Mouse (Mus musculus) left cerebral cortex, adult 8-10 months (tissue): ENCODE data around the gene Pitpnm2. TPM values are rescaled to one million over a fixed set of nuclear protein-coding genes. Genes with fewer than 3 reads are reported as not detected.

Experiments used
- DNase-seq, 2 experiments: peaks; one replicate each; pipeline ENCODE4 v3.0.0; 2022; ENCODE audit warnings: low spot score in 2 of 2
- total RNA-seq, 4 experiments: library from RNA; stranded (reverse); gene quantifications; 2 replicates each; pipeline ENCODE4 v1.2.4; 2022

Gene Pitpnm2
- total RNA-seq, 4 experiments from 2014 or later = 235 to 257 (median 249) TPM

- no peak for DNase-seq
These were observed 1.5 kb downstream of the Pitpnm2 start for GRCm38 (mm10) chr5:124247986-124248626.

GRCm38 (mm10) chr5:124247296-124247695 lies 2.3 kb downstream of the Pitpnm2 start:
- DNase-seq = no peak

- DNase-seq = no peak
These were observed 4.7 kb downstream of the Pitpnm2 start for GRCm38 (mm10) chr5:124244885-124245284.

GRCm38 (mm10) chr5:124244449-124244848 lies 5.1 kb downstream of the Pitpnm2 start:
- no peak for DNase-seq

- no peak for DNase-seq
These were observed 6.2 kb downstream of the Pitpnm2 start for GRCm38 (mm10) chr5:124243236-124243901.

- DNase-seq = no peak
These were observed 7.7 kb downstream of the Pitpnm2 start for GRCm38 (mm10) chr5:124241686-124242444.

- no peak for DNase-seq
These were observed 8.5 kb downstream of the Pitpnm2 start for GRCm38 (mm10) chr5:124240841-124241685.

GRCm38 (mm10) chr5:124236180-124236579 lies 13.4 kb downstream of the Pitpnm2 start:
- no peak for DNase-seq

- no peak for DNase-seq
These were observed 14.8 kb downstream of the Pitpnm2 start for GRCm38 (mm10) chr5:124234778-124235177.

GRCm38 (mm10) chr5:124233874-124234661 lies 15.5 kb downstream of the Pitpnm2 start:
- no peak for DNase-seq

GRCm38 (mm10) chr5:124233144-124233465 lies 16.5 kb downstream of the Pitpnm2 start:
- no peak for DNase-seq

- DNase-seq = no peak
These were observed 17.0 kb downstream of the Pitpnm2 start for GRCm38 (mm10) chr5:124232360-124233143.

GRCm38 (mm10) chr5:124230461-124230860 lies 19.1 kb downstream of the Pitpnm2 start:
- no peak for DNase-seq

GRCm38 (mm10) chr5:124227193-124227592 lies 22.4 kb downstream of the Pitpnm2 start:
- no peak for DNase-seq

- DNase-seq = no peak
These were observed 23.1 kb downstream of the Pitpnm2 start for GRCm38 (mm10) chr5:124226494-124226893.

- no peak for DNase-seq
These were observed 23.7 kb downstream of the Pitpnm2 start for GRCm38 (mm10) chr5:124225891-124226290.

- no peak for DNase-seq
These were observed 25.1 kb downstream of the Pitpnm2 start for GRCm38 (mm10) chr5:124224321-124225092.

GRCm38 (mm10) chr5:124223574-124223973 lies 26.0 kb downstream of the Pitpnm2 start:
- DNase-seq = no peak

- no peak for DNase-seq
These were observed 26.9 kb downstream of the Pitpnm2 start for GRCm38 (mm10) chr5:124222696-124223095.
